ENCODE assay signal across 9 mouse cellular contexts in the genomic region with DNA sequence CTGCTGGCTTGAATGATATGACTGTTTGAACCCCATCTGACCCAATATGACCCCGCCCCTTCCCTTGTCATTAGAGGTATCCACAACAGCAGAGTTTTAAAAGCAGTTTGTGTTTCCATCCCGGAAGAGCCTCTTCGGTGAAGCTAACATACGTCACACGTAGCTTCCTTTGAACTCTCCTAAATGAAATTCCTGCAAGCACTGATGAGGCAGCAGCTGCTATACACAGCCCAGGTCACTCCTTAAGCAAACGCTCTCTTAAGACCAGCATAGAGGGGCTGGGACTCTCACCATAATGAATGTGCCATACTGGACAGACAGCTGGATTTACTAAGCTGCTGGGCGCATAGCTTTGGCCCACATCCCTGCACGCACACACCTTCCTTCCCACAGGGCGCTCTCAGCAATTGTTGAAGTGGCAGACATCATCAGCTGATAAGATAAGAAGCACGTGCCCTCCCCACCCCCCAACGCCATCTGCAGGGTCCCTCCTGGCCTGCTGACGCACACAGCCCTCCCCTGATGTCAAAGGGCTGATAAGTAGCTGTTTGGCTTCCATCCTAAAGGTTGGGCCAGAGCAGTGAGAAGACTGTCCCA.
A peak's percentile ranks its signal among the peaks of the same experiment; 100 is the strongest.
DNase-seq lines count a peak whose midpoint lies in the region; ATAC-seq lines count a peak whose summit lies in the region.
"Had no signal": no experiment of that assay in that cellular context is flagged by ENCODE, and none has a peak within 500 bp of the region (broad histone marks: within the 10 kb centered on the region; RNA-seq: fewer than 3 reads in every experiment).

No protein-coding gene starts in this region.

- H3K9ac ChIP-seq in heart, embryonic 16.5 days (ENCODE audit: low read length) = peak overlapping the region; percentile 28; the same call in 1 of the 2 replicates
- H3K9ac ChIP-seq in neural tube, embryonic 15.5 days (replicated peaks) = no peak overlapping the region
- H3K9ac ChIP-seq: neural tube, embryonic 12.5 days had no signal

- peak; percentile 58 for ATAC-seq in heart, embryonic 16.5 days (replicated peaks; ENCODE audit: extremely low read depth, insufficient read depth, low FRiP score)
- ATAC-seq in neural tube, embryonic 15.5 days (ENCODE audit: low FRiP score) = no peak

- WGBS in heart, embryonic 16.5 days = 14% methylated on average over 12 of the region's 12 CpGs
- WGBS in neural tube, embryonic 15.5 days = 48% methylated on average over 12 of the region's 12 CpGs

- H3K27ac ChIP-seq in heart, embryonic 16.5 days (ENCODE audit: low read length) = peak overlapping the region; percentile 14
- H3K27ac ChIP-seq in neural tube, embryonic 15.5 days (replicated peaks) = no peak overlapping the region
- H3K27ac ChIP-seq: neural tube, embryonic 12.5 days had no signal

- no peaks in the 10 kb centered on the region for H3K27me3 ChIP-seq in heart, embryonic 16.5 days (ENCODE audit: control insufficient read depth, insufficient read depth, low read length)
- H3K27me3 ChIP-seq in neural tube, embryonic 15.5 days (replicated peaks) = no peaks in the 10 kb centered on the region
- H3K27me3 ChIP-seq: neural tube, embryonic 12.5 days had no signal

- peaks cover 7% of the 10 kb centered on the region for H3K4me1 ChIP-seq in heart, embryonic 16.5 days (ENCODE audit: control insufficient read depth, insufficient read depth, low read length)
- H3K4me1 ChIP-seq in neural tube, embryonic 15.5 days = peaks cover 10% of the 10 kb centered on the region

- no peaks in the 10 kb centered on the region for H3K36me3 ChIP-seq in heart, embryonic 16.5 days (ENCODE audit: control insufficient read depth, insufficient read depth)
- no peaks in the 10 kb centered on the region for H3K36me3 ChIP-seq in neural tube, embryonic 15.5 days
- H3K36me3 ChIP-seq: neural tube, embryonic 12.5 days had no signal

- peak overlapping the region; percentile 47 for H3K4me2 ChIP-seq in heart, embryonic 16.5 days (ENCODE audit: low read depth, low read length)
- peak overlapping the region; percentile 13; the same call in 1 of the 2 replicates for H3K4me2 ChIP-seq in neural tube, embryonic 15.5 days
- H3K4me2 ChIP-seq: neural tube, embryonic 12.5 days had no signal

- peak; percentile 66 to 81 for DNase-seq in adrenal gland, adult (ENCODE audit: inconsistent age in 2 of 2, low spot score in 1 of 2)
- no peak for DNase-seq in adrenal gland, postnatal 4 days (ENCODE audit: low spot score in 2 of 2)
- DNase-seq in adrenal gland, postnatal 14 days = peak; percentile 71
- peak; percentile 61 for DNase-seq in kidney, postnatal 14 days
- DNase-seq in frontal cortex, postnatal 10 days (ENCODE audit: low spot score in 2 of 2) = no peak
- no peak for DNase-seq in right cerebral cortex, postnatal 14 days

- H3K4me3 ChIP-seq in heart, embryonic 16.5 days (ENCODE audit: low read length) = no peak overlapping the region
- H3K4me3 ChIP-seq in neural tube, embryonic 15.5 days (replicated peaks) = no peak overlapping the region
- H3K4me3 ChIP-seq: neural tube, embryonic 12.5 days had no signal

- no peaks in the 10 kb centered on the region for H3K9me3 ChIP-seq in heart, embryonic 16.5 days (replicated peaks; ENCODE audit: control insufficient read depth, low read length)
- H3K9me3 ChIP-seq in neural tube, embryonic 15.5 days (replicated peaks) = no peaks in the 10 kb centered on the region
- H3K9me3 ChIP-seq: neural tube, embryonic 12.5 days had no signal

Comparison
In these comparisons a context has a peak if more than half of its experiments do, and no peak if none do; other contexts are left out.
1. DNase-seq: peak in adrenal gland, adult (2 of 2), adrenal gland, postnatal 14 days (single experiment) and kidney, postnatal 14 days (single experiment); none in adrenal gland, postnatal 4 days (0 of 2), frontal cortex, postnatal 10 days (0 of 2) and right cerebral cortex, postnatal 14 days (single experiment).